ENCODE assay signal across 8 mouse cellular contexts in genomic region chr19:38096858-38097758, GRCm38 (mm10). TPM values are rescaled to one million over a fixed set of nuclear protein-coding genes. Genes with fewer than 3 reads are reported as not detected.
DNase-seq lines count a peak whose midpoint lies in the region; ATAC-seq lines count a peak whose summit lies in the region.

Gene Ffar4 (plus strand): TSS chr19:38097071.

- H3K27me3 ChIP-seq in embryonic facial prominence, embryonic 11.5 days (ENCODE audit: control insufficient read depth, insufficient read depth, low read length), result peaks cover 32% of the 10 kb centered on the region

- peak within 1 kb of the TSS; percentile 25 for H3K4me3 ChIP-seq in embryonic facial prominence, embryonic 11.5 days (ENCODE audit: low read depth, low read length)

- no peak within 1 kb of the TSS for H3K9ac ChIP-seq in embryonic facial prominence, embryonic 11.5 days (replicated peaks; ENCODE audit: low read length)

- ATAC-seq in embryonic facial prominence, embryonic 11.5 days (replicated peaks; ENCODE audit: insufficient number of reproducible peaks, low FRiP score, low TSS enrichment, low read depth), result peak; percentile 64
- ATAC-seq in megakaryocyte progenitor cell, adult 5-6 weeks (replicated peaks; ENCODE audit: poor library complexity), result peak; percentile 96

- H3K4me2 ChIP-seq in embryonic facial prominence, embryonic 11.5 days (ENCODE audit: low read depth, low read length), result peak within 1 kb of the TSS; percentile 53

- no peaks in the 10 kb centered on the region for H3K36me3 ChIP-seq in embryonic facial prominence, embryonic 11.5 days (replicated peaks; ENCODE audit: control insufficient read depth, insufficient read depth, low read depth, low read length)

- no peaks in the 10 kb centered on the region for H3K9me3 ChIP-seq in embryonic facial prominence, embryonic 11.5 days (replicated peaks; ENCODE audit: control insufficient read depth, low read length)

- H3K4me1 ChIP-seq in embryonic facial prominence, embryonic 11.5 days (ENCODE audit: control insufficient read depth, insufficient read depth, low read length), result no peaks in the 10 kb centered on the region; the same call in 1 of the 2 replicates

- H3K27ac ChIP-seq in embryonic facial prominence, embryonic 11.5 days (replicated peaks; ENCODE audit: low read depth, low read length), result no peak within 1 kb of the TSS

- under 1% methylated on average over 76 of the region's 77 CpGs for WGBS in embryonic facial prominence, embryonic 11.5 days
- under 1% methylated on average over 77 of the region's 77 CpGs for WGBS in large intestine, adult 2 months

- DNase-seq in cerebellum, postnatal 10 days, result peak; percentile 37
- no peak for DNase-seq in cerebellum, postnatal 25 days
- peak; percentile 37 for DNase-seq in 416B (ENCODE audit: low read depth)
- peak; percentile 45 for DNase-seq in embryonic facial prominence, embryonic 11.5 days (ENCODE audit: low spot score)
- DNase-seq in large intestine, adult 2 months (ENCODE audit: low read depth, low spot score), result no peak
- no peak for DNase-seq in T-cell, adult 2 months (ENCODE audit: low spot score)
- no peak for DNase-seq in cerebellum, postnatal 36 days

RNA-seq across cellular contexts. Expression of gene Ffar4, which starts in this region (rescaled TPM):
- polyA plus RNA-seq in embryonic facial prominence, embryonic 11.5 days (2014; fragmentation: Nextera tagmentation; extraction: Ambion mirVana), result 0.20 TPM in 1 of 2 replicates, not detected in the other
- polyA plus RNA-seq in large intestine, adult 2 months (2012; rRNA removed), result 12.4 and 22.7 TPM in 2 replicates
- 0.22 TPM in 1 of 2 replicates, not detected in the other for total RNA-seq in megakaryocyte progenitor cell, adult 5-6 weeks (2015)
- 0.24 and 0.33 TPM in 2 replicates for total RNA-seq in megakaryocyte progenitor cell, adult 5-6 weeks (2017)

Comparison
In these comparisons a context has a peak if more than half of its experiments do, and no peak if none do; other contexts are left out.
1. RNA of gene Ffar4 (polyA plus RNA-seq): 12.4 to 22.7 TPM in large intestine, adult 2 months; 0.20 TPM in embryonic facial prominence, embryonic 11.5 days; every median in the first group is over 10 times any median in the second.
2. DNase-seq: peak in cerebellum, postnatal 10 days (2 of 2) and 416B (single experiment); none in cerebellum, postnatal 25 days (0 of 2), large intestine, adult 2 months (single experiment), T-cell, adult 2 months (single experiment) and cerebellum, postnatal 36 days (0 of 2).
3. Peak in DNase-seq, ATAC-seq, H3K4me3 ChIP-seq and H3K4me2 ChIP-seq in embryonic facial prominence, embryonic 11.5 days; RNA of the gene not detected or under 1 TPM.
4. Peak in ATAC-seq in megakaryocyte progenitor cell, adult 5-6 weeks; RNA of the gene not detected or under 1 TPM.